15 mouse cellular contexts compared by ENCODE assay signal in the genomic region with DNA sequence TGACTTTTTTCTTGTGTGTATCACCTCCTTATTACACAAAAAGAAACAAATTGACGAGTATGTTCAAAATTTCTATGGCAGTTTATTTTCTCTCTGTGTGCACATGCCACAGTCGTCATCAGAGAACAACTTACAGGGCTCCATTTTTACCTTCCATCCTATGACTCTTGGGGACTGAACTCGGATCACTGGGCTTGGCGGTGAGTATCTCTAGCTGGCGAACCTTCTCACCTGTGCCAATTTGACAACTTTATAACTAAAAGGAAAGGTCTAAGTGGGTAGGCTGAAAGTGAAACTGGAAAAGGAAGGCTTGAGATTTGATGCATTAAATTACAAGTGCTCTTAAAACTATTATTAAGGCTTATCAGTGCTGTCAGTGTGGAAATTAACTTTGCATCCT. TPM values are rescaled to one million over a fixed set of nuclear protein-coding genes. Genes with fewer than 3 reads are reported as not detected.
"Had no signal": no experiment of that assay in that cellular context is flagged by ENCODE, and none has a peak within 500 bp of the region (broad histone marks: within the 10 kb centered on the region; RNA-seq: fewer than 3 reads in every experiment).

No protein-coding gene starts in this region.

- H3K36me3 ChIP-seq: lung, embryonic 15.5 days; midbrain, embryonic 13.5 days; midbrain, embryonic 15.5 days; neural tube, embryonic 12.5 days had no signal

- H3K4me2 ChIP-seq: lung, embryonic 15.5 days; midbrain, embryonic 11.5 days; midbrain, embryonic 13.5 days; midbrain, embryonic 15.5 days; neural tube, embryonic 12.5 days had no signal

- H3K27ac ChIP-seq: lung, embryonic 15.5 days; macrophage; midbrain, embryonic 13.5 days; midbrain, embryonic 15.5 days; neural tube, embryonic 12.5 days had no signal

- ATAC-seq: midbrain, embryonic 13.5 days; midbrain, embryonic 15.5 days had no signal

- H3K4me1 ChIP-seq: midbrain, embryonic 13.5 days; midbrain, embryonic 15.5 days; neural tube, embryonic 12.5 days had no signal

- H3K27me3 ChIP-seq: lung, embryonic 15.5 days; megakaryocyte, embryonic 14.5 days; midbrain, embryonic 13.5 days; midbrain, embryonic 15.5 days; neural tube, embryonic 12.5 days had no signal

- H3K9ac ChIP-seq: lung, embryonic 15.5 days; midbrain, embryonic 13.5 days; midbrain, embryonic 15.5 days; neural tube, embryonic 12.5 days had no signal

- DNase-seq: lung, adult 2 months; lung, postnatal 14 days; right cerebral cortex, postnatal 14 days; spleen, adult 18-20 months; thymus, adult 18-20 months; thymus, postnatal 14 days; thymus, postnatal 36 days had no signal

- H3K4me3 ChIP-seq: lung, embryonic 15.5 days; megakaryocyte, embryonic 14.5 days; midbrain, embryonic 13.5 days; midbrain, embryonic 15.5 days; neural tube, embryonic 12.5 days had no signal

- H3K9me3 ChIP-seq: lung, embryonic 15.5 days; megakaryocyte, embryonic 14.5 days; midbrain, embryonic 13.5 days; midbrain, embryonic 15.5 days; neural tube, embryonic 12.5 days had no signal

RNA-seq across cellular contexts. Expression of a gene that starts 22.1 kb away (rescaled TPM):
- total RNA-seq: megakaryocyte progenitor cell, adult 5-6 weeks had no signal
